Mouse (Mus musculus) gastrocnemius, postnatal 14 days (tissue): ENCODE data around the gene Gkap1. TPM values are rescaled to one million over a fixed set of nuclear protein-coding genes. Genes with fewer than 3 reads are reported as not detected.

Source experiments
- DNase-seq: peaks from one replicate; pipeline ENCODE4 v3.0.0; 2021; ENCODE audit warnings: mixed read lengths
- intact Hi-C: fragments of 180-260 bp; cut with DNase I; formaldehyde crosslinking; loops from one replicate; pipeline ENCODE4 v1.15.1; 2025; ENCODE audit warnings: low total_unique reads
- total RNA-seq, 2 experiments: library from RNA; stranded (reverse); gene quantifications; 2 replicates each; pipeline ENCODE4 v1.2.3; 2021

The Gkap1 gene
- total RNA-seq, 2 experiments from 2014 or later: 15.8 to 17.4 TPM

- peak; percentile 81 for DNase-seq
- intact Hi-C loops: no loop called here
Measured at GRCm38 (mm10) chr13:58274259-58274991, 1.1 kb downstream of the Gkap1 start.

DNA sequence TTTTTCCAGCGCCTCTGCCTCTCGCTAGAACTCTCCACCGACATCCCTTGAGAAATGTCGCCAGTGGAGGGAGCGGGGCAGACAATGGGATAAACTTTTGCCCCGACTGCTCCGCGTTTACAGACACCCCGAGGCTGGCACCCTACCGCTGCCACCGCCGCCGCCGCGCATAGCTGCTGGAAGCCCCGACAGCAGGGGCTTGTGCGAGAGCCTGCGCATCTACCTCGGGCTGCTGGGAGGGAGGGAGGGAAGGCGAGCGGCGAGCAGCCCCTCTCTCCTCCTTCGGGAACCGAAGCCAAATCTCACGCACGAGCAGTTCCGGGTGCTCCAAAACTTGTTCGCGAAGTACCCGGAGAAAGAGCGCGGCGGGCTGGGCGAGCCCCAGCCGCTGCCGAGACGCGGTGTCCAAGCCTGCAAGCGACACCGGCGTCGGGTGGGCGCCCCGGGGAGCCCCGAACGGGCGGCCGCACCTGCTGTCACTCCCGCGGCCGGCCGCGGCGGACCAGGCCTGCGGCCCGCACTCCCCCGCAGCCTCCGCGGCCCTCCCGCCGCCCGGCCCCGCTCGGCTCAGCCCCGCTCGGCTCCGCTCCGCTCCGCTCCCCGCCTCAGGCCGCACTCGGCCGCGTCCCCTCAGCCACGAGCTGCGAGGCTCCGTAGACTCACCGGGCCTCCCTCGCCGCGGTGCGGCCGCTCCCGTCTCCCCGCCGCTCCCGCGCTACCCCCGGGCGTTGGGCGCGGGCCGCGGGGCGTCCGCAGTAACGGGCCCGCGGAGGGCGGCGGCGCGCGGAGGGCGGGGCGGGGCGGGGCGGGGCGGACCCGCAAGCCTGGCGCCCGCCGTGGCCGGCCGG lies 1.9 kb downstream of the Gkap1 start:
- intact Hi-C loops: no loop called here
- DNase-seq: peak; percentile 41

GRCm38 (mm10) chr13:58266864-58267263 lies 8.6 kb downstream of the Gkap1 start:
- intact Hi-C loops: no loop called here
- no peak for DNase-seq

- intact Hi-C loops: no loop called here
- DNase-seq: no peak
Measured at GRCm38 (mm10) chr13:58263546-58263945, 12.0 kb downstream of the Gkap1 start.

DNA sequence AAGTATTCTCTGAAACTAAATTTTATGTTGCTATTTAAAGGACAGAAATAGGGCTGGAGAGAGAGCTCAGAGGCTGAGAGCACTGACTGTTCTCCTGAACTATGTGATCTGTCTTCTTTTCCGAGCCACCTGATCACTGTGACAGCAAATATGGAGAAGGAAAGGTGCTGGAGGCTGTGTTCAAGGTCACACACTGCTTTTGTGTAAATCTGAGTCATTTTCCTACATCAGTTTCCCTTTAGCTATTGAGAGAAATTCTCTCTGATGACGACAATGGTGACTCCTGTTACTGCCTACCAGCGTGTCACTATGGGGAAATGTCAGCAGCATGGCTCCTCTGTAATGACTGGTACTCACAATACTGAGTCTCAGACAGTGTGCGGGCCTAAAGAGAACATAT lies 13.8 kb downstream of the Gkap1 start:
- DNase-seq: no peak
- intact Hi-C loops: no loop called here

DNA sequence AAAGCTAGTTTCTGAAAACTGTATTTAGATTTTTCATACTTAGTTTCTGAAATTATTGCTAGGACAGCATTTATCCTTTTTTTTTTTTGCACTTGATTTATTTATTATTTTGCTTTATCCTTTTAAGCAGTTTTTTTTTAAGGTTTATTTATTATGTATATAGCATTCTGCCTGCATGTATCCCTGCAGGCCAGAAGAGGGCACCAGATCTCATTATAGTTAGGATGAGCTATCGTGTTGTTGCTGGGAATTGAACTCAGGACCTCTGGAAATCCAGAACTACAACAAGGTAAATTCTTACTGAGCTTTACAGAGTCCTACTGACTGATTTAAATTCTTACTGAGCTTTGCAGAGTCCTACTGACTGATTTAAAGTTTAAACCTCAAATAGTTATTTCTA lies 22.2 kb downstream of the Gkap1 start:
- no peak for DNase-seq
- intact Hi-C loops: no loop called here

GRCm38 (mm10) chr13:58248957-58249356 lies 26.5 kb downstream of the Gkap1 start:
- intact Hi-C loops: no loop called here
- no peak for DNase-seq

- DNase-seq: no peak
- intact Hi-C loops: no loop called here
Measured at GRCm38 (mm10) chr13:58236536-58236935, 39.0 kb downstream of the Gkap1 start.

DNA sequence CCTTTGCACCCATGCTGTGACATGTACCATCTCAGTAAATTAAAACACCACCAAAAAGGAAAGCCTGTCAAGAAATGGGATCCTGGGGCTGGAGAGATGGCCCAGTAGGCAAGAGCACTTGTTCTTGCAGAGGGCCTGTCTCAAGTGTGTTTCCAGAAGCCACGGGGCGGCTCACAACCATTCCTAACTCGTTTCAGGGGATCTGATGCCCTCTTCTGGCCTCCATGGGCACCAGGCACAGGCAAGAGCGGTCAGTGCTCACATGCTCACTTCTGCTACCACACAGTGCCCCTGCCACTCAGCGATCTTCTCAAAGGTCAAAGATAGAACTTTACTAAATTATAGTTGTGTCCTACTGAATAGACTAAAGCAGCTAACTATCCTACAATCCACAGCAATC lies 42.9 kb downstream of the Gkap1 start:
- DNase-seq: peak; percentile 49
- intact Hi-C loops: loop anchor here (5.0 kb wide), 1 partner anchor 45 kb away; no protein-coding TSS in a partner anchor

DNA sequence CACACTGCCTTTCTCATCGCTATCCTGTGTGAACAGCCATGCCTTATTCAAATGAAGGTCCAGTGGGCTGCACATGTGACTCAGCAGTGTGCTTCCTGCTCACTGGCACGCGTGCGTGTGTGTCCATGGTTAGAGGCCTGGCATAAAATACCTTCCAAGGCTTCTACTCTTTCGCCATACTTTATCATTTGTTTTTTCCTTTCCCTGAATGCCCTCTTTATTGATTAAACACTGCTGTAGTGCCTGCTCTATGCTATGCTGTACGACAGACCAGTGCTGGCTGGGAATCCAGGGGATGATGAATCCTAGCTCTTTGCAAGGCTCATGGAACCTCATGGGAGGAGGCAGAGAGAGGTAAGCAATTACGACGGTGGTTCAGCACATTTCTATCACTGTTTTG lies 43.4 kb downstream of the Gkap1 start:
- no peak for DNase-seq
- intact Hi-C loops: loop anchor here (5.0 kb wide), 1 partner anchor 45 kb away; no protein-coding TSS in a partner anchor

- DNase-seq: no peak
- intact Hi-C loops: no loop called here
Measured at GRCm38 (mm10) chr13:58228624-58229023, 46.9 kb downstream of the Gkap1 start.

- no peak for DNase-seq
- intact Hi-C loops: no loop called here
Measured at GRCm38 (mm10) chr13:58225694-58226093, 49.8 kb downstream of the Gkap1 start.

- intact Hi-C loops: no loop called here
- DNase-seq: no peak
Measured at GRCm38 (mm10) chr13:58220206-58220605, 55.3 kb downstream of the Gkap1 start.

DNA sequence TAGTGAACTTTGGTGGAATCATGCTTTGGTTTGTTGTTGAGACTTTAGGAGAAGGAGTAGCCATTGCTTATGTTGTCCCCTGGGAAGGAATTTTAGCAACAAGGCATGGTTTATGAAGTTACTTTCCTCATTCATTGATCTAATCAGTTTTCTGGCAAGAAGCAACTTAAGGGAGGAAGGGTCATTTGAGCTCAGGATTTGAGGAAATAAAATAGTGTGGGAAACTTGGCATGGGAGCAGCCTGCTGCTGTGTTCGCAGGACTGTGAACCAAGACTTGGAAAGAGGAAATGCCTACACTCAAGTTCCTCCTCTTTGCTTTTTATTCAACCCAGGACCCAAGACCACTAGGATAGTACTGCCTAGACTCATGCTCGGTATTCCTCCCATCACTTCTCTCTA lies 58.0 kb downstream of the Gkap1 start:
- intact Hi-C loops: no loop called here
- DNase-seq: no peak

DNA sequence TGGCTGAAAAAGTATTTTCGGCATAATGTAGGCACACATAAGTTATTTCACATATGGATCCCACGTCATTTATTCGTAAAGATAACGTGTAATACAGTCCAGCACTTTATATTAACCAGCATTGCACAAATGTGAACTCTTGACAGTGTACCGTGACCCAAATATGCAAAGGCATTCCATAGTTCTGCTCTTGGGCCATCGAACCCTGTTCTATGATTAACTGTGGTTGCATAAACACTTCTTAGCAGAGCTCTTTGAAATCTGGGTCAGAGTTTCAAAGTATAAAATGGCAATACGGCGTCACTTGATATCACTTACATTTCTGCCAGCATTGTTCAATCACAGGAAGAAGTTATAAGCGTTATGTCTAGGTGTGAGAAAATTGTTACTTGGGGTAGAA lies 59.1 kb downstream of the Gkap1 start:
- DNase-seq: no peak
- intact Hi-C loops: no loop called here

DNA sequence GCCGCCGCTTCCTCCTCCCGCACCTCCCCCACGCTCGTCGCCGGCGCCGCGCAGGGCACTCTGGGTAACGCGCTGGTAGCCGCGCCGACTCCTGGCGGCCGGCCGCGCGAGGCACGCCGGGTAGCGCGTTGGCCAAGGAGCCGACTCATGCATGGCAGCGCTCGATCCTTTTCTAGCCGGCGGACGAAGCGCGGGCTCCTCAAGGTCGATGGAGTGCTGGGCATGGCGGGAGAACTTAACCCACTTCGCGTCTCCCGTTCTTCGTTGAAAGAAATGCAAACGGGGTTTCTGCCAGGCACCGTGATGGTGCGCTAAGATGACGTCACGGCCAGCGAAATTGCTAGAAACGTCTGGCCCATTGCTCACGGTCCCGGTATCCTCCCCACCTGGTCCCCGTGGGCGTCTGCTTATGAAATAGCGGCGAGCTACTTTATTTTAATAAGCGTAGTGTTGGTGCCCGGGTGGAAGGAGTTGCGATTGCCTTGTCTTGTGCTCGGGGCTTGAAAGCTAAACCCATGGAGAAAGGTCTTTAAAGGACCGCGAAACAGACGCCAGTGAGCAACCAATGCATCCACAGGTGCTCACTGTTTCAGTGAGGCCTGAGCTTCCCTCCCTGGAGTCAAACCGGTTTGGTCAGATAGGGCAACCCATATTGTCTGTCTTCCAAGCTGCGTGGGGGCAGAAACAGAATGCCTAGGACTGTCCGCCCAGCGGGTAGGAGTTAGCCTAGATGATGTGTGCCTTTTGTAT lies 59.7 kb downstream of the Gkap1 start, which contains the start of gene Ubqln1:
Ubqln1 (minus strand) TSS at position 62 of the 750 bp plus-strand sequence.
- intact Hi-C loops: no loop called here
- peak; percentile 89 for DNase-seq

DNA sequence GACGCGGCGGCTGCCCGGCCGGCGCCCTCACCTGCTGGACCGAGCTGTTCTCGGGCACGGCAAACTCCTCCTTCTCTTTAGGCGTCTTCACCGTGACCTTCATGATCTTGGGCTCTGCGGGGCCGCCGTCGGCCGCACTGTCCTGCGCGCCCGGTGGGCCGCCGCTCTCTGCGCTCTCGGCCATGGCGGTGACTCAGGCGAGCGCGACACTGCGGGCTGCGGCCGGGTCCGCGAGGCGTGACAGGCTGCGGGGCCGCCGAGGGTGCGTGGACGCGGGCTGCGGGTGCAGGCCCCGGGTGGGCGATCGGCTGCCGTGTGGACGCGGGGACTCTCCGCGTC lies 60.3 kb downstream of the Gkap1 start:
- no peak for DNase-seq
- intact Hi-C loops: no loop called here

GRCm38 (mm10) chr13:58214346-58215252 lies 60.9 kb downstream of the Gkap1 start:
- peak; percentile 6 for DNase-seq
- intact Hi-C loops: no loop called here

DNA sequence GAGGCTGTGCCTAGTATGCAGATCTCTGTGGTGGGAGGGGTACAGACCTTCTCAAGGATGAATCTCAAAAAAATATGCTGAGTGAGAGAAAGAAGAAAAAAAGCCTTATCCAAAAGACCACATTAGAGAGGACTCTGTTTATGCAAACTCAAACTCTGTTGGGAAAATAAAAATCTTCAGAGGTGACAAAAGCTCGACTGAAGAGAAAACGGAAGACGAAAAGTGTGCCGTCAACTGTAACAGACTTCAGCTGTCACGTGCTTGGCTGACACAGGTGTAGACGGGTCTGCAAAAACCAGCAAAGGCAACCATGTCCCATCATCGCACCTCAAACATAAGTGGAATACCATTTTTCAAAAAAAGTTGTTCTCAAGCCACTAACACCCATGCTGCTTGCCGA lies 61.7 kb downstream of the Gkap1 start:
- DNase-seq: no peak
- intact Hi-C loops: no loop called here
